ENCODE assay signal across 12 mouse cellular contexts in genomic region chr9:56757791-56758190, GRCm38 (mm10). TPM values are rescaled to one million over a fixed set of nuclear protein-coding genes. Genes with fewer than 3 reads are reported as not detected.
DNase-seq lines count a peak whose midpoint lies in the region; ATAC-seq and TF ChIP-seq lines count a peak whose summit lies in the region.
"Had no signal": no experiment of that assay in that cellular context is flagged by ENCODE, and none has a peak within 500 bp of the region (broad histone marks: within the 10 kb centered on the region; RNA-seq: fewer than 3 reads in every experiment).

No protein-coding gene starts in this region.

- H3K4me3 ChIP-seq in kidney, postnatal 0 days (replicated peaks; ENCODE audit: low read depth, low read length), result no peak overlapping the region
- no peak overlapping the region for H3K4me3 ChIP-seq in kidney, adult 2 months (ENCODE audit: insufficient read depth, low read depth, low read length)
- no peak overlapping the region for H3K4me3 ChIP-seq in hindbrain, embryonic 16.5 days (ENCODE audit: low read length)
- no peak overlapping the region for H3K4me3 ChIP-seq in myocyte

- no peak for ATAC-seq in kidney, postnatal 0 days (replicated peaks; ENCODE audit: low FRiP score, low read depth)
- peak; percentile 59; the same call in 1 of the 2 replicates for ATAC-seq in hindbrain, embryonic 16.5 days
- ATAC-seq: Patski had no signal

- TF ChIP-seq POLR2A in kidney, adult 2 months (IDR thresholded peaks at IDR 0.05; ENCODE audit: low read depth, low read length), result no peak
- TF ChIP-seq POLR2A in brain, embryonic 14.5 days (IDR thresholded peaks at IDR 0.05; ENCODE audit: borderline replicate concordance, extremely low read depth, insufficient read depth, insufficient read length, poor library complexity, severe bottlenecking), result no peak
- no peak for TF ChIP-seq POLR2A in myocyte (IDR thresholded peaks at IDR 0.05; ENCODE audit: insufficient read length, low read depth)

- H3K79me2 ChIP-seq in myocyte (ENCODE audit: control insufficient read depth, insufficient read depth), result no peaks in the 10 kb centered on the region

- H3K4me2 ChIP-seq in kidney, postnatal 0 days (ENCODE audit: low read length), result no peak overlapping the region
- H3K4me2 ChIP-seq in hindbrain, embryonic 16.5 days (ENCODE audit: low read length), result no peak overlapping the region
- peak overlapping the region; percentile 60 for H3K4me2 ChIP-seq in myocyte (ENCODE audit: low read depth)

- no peak overlapping the region for H3K27ac ChIP-seq in kidney, postnatal 0 days
- H3K27ac ChIP-seq in kidney, adult 2 months (ENCODE audit: insufficient read depth, low read depth, low read length), result no peak overlapping the region
- peak overlapping the region; percentile 16; the same call in 1 of the 2 replicates for H3K27ac ChIP-seq in hindbrain, embryonic 16.5 days (ENCODE audit: low read depth, low read length)

- 0 out of 2 replicates have a peak, but pooled peaks cover 5% of the 10 kb centered on the region for H3K4me1 ChIP-seq in kidney, postnatal 0 days (replicated peaks; ENCODE audit: insufficient read depth, low read length)
- H3K4me1 ChIP-seq in kidney, adult 2 months (ENCODE audit: control insufficient read depth, insufficient read depth, low read length), result no peaks in the 10 kb centered on the region
- H3K4me1 ChIP-seq in hindbrain, embryonic 16.5 days (ENCODE audit: control insufficient read depth, insufficient read depth, low read depth, low read length), result peaks cover 13% of the 10 kb centered on the region

- H3ac ChIP-seq in myocyte (ENCODE audit: control insufficient read depth, insufficient read length), result no peak overlapping the region

- DNase-seq in kidney, postnatal 0 days (ENCODE audit: low spot score), result peak; percentile 24
- DNase-seq in kidney, adult 2 months, result no peak
- DNase-seq in brain, embryonic 14.5 days (ENCODE audit: low read depth), result peak; percentile 39
- no peak for DNase-seq in adrenal gland, postnatal 36 days
- DNase-seq in thymus, postnatal 0 days (ENCODE audit: low spot score), result no peak
- no peak for DNase-seq in adipocyte (ENCODE audit: low spot score)
- DNase-seq: cerebellum, adult 9-10 months; spleen, adult 18-20 months; thymus, adult 18-20 months had no signal

- 13% methylated on average over 11 of the region's 11 CpGs for WGBS in kidney, postnatal 0 days
- WGBS in kidney, adult 2 months, result 26% methylated on average over 11 of the region's 11 CpGs
- WGBS in hindbrain, embryonic 16.5 days, result 16% methylated on average over 11 of the region's 11 CpGs

- TF ChIP-seq CTCF in kidney, postnatal 0 days (IDR thresholded peaks at IDR 0.05; ENCODE audit: low read depth), result no peak
- no peak for TF ChIP-seq CTCF in kidney, adult 2 months (conservative IDR thresholded peaks at IDR 0.05; ENCODE audit: insufficient read depth, insufficient read length, low read depth, low read length)
- no peak for TF ChIP-seq CTCF in brain, embryonic 14.5 days (IDR thresholded peaks at IDR 0.05; ENCODE audit: borderline replicate concordance, extremely low read depth, insufficient read depth, insufficient read length)

- H3K9me3 ChIP-seq in kidney, postnatal 0 days (replicated peaks; ENCODE audit: low read length), result no peaks in the 10 kb centered on the region
- no peaks in the 10 kb centered on the region for H3K9me3 ChIP-seq in hindbrain, embryonic 16.5 days (ENCODE audit: control insufficient read depth, low read length)

- H3K27me3 ChIP-seq in kidney, postnatal 0 days (ENCODE audit: insufficient read depth, low read length), result no peaks in the 10 kb centered on the region
- H3K27me3 ChIP-seq in kidney, adult 2 months (replicated peaks; ENCODE audit: control insufficient read depth, insufficient read depth, low read length), result no peaks in the 10 kb centered on the region
- no peaks in the 10 kb centered on the region for H3K27me3 ChIP-seq in hindbrain, embryonic 16.5 days (replicated peaks; ENCODE audit: control insufficient read depth, insufficient read depth, low read length)
- peaks cover 4% of the 10 kb centered on the region for H3K27me3 ChIP-seq in myocyte (ENCODE audit: control insufficient read depth, insufficient read depth, insufficient read length)

- no peak overlapping the region for H3K9ac ChIP-seq in kidney, postnatal 0 days (ENCODE audit: low read depth, low read length)
- no peak overlapping the region for H3K9ac ChIP-seq in hindbrain, embryonic 16.5 days (ENCODE audit: low read depth, low read length)

- no peaks in the 10 kb centered on the region for H3K36me3 ChIP-seq in kidney, postnatal 0 days (ENCODE audit: insufficient read depth, low read length)
- no peaks in the 10 kb centered on the region for H3K36me3 ChIP-seq in kidney, adult 2 months (ENCODE audit: control insufficient read depth, insufficient read depth, low read length)
- H3K36me3 ChIP-seq in hindbrain, embryonic 16.5 days (ENCODE audit: control insufficient read depth, insufficient read depth, low read length), result no peaks in the 10 kb centered on the region
- no peaks in the 10 kb centered on the region for H3K36me3 ChIP-seq in myocyte (ENCODE audit: control insufficient read depth, insufficient read depth)

TF ChIP-seq in myocyte, 11 proteins besides CTCF, POLR2A, EP300 and RAD21:
- no peak for TF ChIP-seq USF1 (IDR thresholded peaks at IDR 0.05; ENCODE audit: low read depth)
- no peak for TF ChIP-seq TCF12 (IDR thresholded peaks at IDR 0.05; ENCODE audit: insufficient read depth, poor library complexity, severe bottlenecking)
- no peak for TF ChIP-seq SRF (IDR thresholded peaks at IDR 0.05; ENCODE audit: control insufficient read depth, insufficient read length, low read depth)
- no peak for TF ChIP-seq TCF3 (IDR thresholded peaks at IDR 0.05; ENCODE audit: insufficient read length, low read depth)
- TF ChIP-seq CEBPB (IDR thresholded peaks at IDR 0.05; ENCODE audit: insufficient read depth, poor library complexity, severe bottlenecking), result no peak
- TF ChIP-seq MYOD1 (IDR thresholded peaks at IDR 0.05; ENCODE audit: control insufficient read depth in 1 of 3, insufficient read length in 2 of 3, low read depth in 2 of 3), result no peak
- no peak for TF ChIP-seq MYOG (IDR thresholded peaks at IDR 0.05; ENCODE audit: control insufficient read depth in 1 of 3, insufficient read depth in 1 of 3, insufficient read length in 2 of 3, low read depth in 2 of 3)
- TF ChIP-seq POLR2AphosphoS2 (IDR thresholded peaks at IDR 0.05; ENCODE audit: insufficient read length, low read depth), result no peak
- no peak for TF ChIP-seq MAX (IDR thresholded peaks at IDR 0.05; ENCODE audit: low read depth)
- no peak for TF ChIP-seq REST (IDR thresholded peaks at IDR 0.05; ENCODE audit: insufficient read depth, insufficient read length)
- TF ChIP-seq E2F4 (IDR thresholded peaks at IDR 0.05; ENCODE audit: insufficient read depth), result no peak

RNA-seq across cellular contexts. Expression of gene Lingo1, which starts 38.5 kb away (rescaled TPM):
- 2.6 and 3.2 TPM in 2 replicates for polyA plus RNA-seq in kidney, postnatal 0 days (2015; fragmentation: Nextera tagmentation; extraction: Ambion mirVana)
- 0.72 and 1.2 TPM in 2 replicates for polyA plus RNA-seq in kidney, adult 2 months (2012; rRNA removed)
- 143 and 205 TPM in 2 replicates for polyA plus RNA-seq in brain, embryonic 14.5 days (2012; rRNA removed)
- polyA plus RNA-seq in hindbrain, embryonic 16.5 days (2015; fragmentation: Nextera tagmentation; extraction: Ambion mirVana), result 79.4 and 80.7 TPM in 2 replicates
- polyA plus RNA-seq in myocyte (2012; fragmentation: generic; extraction: Trizol), result 1.2 TPM
- 1 to 10 TPM in 1 of 2 experiments, under 1 TPM in 1; 0.66 to 1.2 TPM for total RNA-seq in adrenal gland, postnatal 36 days (2021)
- polyA plus RNA-seq in thymus, postnatal 0 days (2015; fragmentation: Nextera tagmentation; extraction: Ambion mirVana), result 1.1 and 1.3 TPM in 2 replicates

Comparison
In these comparisons a context has a peak if more than half of its experiments do, and no peak if none do; other contexts are left out.
1. DNase-seq: peak in kidney, postnatal 0 days (single experiment) and brain, embryonic 14.5 days (single experiment); none in kidney, adult 2 months (single experiment), adrenal gland, postnatal 36 days (0 of 2), thymus, postnatal 0 days (single experiment) and adipocyte (single experiment).
2. RNA of gene Lingo1, which starts 38.5 kb away (polyA plus RNA-seq): 143 to 205 TPM in brain, embryonic 14.5 days and 79.4 to 80.7 TPM in hindbrain, embryonic 16.5 days; 2.6 to 3.2 TPM in kidney, postnatal 0 days, 1.2 TPM in myocyte (single experiment), 0.72 to 1.2 TPM in kidney, adult 2 months and 1.1 to 1.3 TPM in thymus, postnatal 0 days; every median in the first group is over 10 times any median in the second.